Mouse (Mus musculus): Measurements from ENCODE around the gene Fgd6. TPM values are rescaled to one million over a fixed set of nuclear protein-coding genes. Genes with fewer than 3 reads are reported as not detected.

Fgd6 gene
- polyA plus RNA-seq, 1 experiment from 2014 or later, result 2.2 TPM

- Histone ChIP-seq H3K27ac (ENCODE audit: low read depth, low read length) (no peak overlapping the region), H3K9ac (ENCODE audit: low read depth, low read length) (no peak overlapping the region), H3K4me2 (ENCODE audit: low read length) (no peak overlapping the region), H3K4me1 (ENCODE audit: control insufficient read depth, insufficient read depth, low read depth, low read length) (no peaks in the 10 kb centered on the region), H3K36me3 (ENCODE audit: control insufficient read depth, insufficient read depth, low read length) (no peaks in the 10 kb centered on the region), H3K9me3 (ENCODE audit: control insufficient read depth, low read length) (no peaks in the 10 kb centered on the region), H3K27me3 (replicated peaks; ENCODE audit: control insufficient read depth, insufficient read depth, low read length) (no peaks in the 10 kb centered on the region), H3K4me3 (ENCODE audit: low read length) (no peak overlapping the region)
- 70% methylated on average over 12 of the region's 12 CpGs for WGBS
- no peak for ATAC-seq
These were observed 81.1 kb downstream of the Fgd6 start for GRCm38 (mm10) chr10:94116781-94117340.

GRCm38 (mm10) chr10:94117916-94118315 is 82.1 kb downstream of the Fgd6 start:
- Histone ChIP-seq H3K4me2 (ENCODE audit: low read length) (no peak overlapping the region), H3K27me3 (replicated peaks; ENCODE audit: control insufficient read depth, insufficient read depth, low read length) (no peaks in the 10 kb centered on the region), H3K9ac (ENCODE audit: low read depth, low read length) (no peak overlapping the region), H3K27ac (ENCODE audit: low read depth, low read length) (no peak overlapping the region), H3K9me3 (ENCODE audit: control insufficient read depth, low read length) (no peaks in the 10 kb centered on the region), H3K36me3 (ENCODE audit: control insufficient read depth, insufficient read depth, low read length) (no peaks in the 10 kb centered on the region), H3K4me3 (ENCODE audit: low read length) (no peak overlapping the region), H3K4me1 (ENCODE audit: control insufficient read depth, insufficient read depth, low read depth, low read length) (no peaks in the 10 kb centered on the region)
- 89% methylated on average over 3 of the region's 3 CpGs for WGBS
- no peak for ATAC-seq

GRCm38 (mm10) chr10:94118993-94119392 is 83.2 kb downstream of the Fgd6 start:
- Histone ChIP-seq H3K4me3 (ENCODE audit: low read length) (no peak overlapping the region), H3K4me1 (ENCODE audit: control insufficient read depth, insufficient read depth, low read depth, low read length) (no peaks in the 10 kb centered on the region), H3K27me3 (replicated peaks; ENCODE audit: control insufficient read depth, insufficient read depth, low read length) (no peaks in the 10 kb centered on the region), H3K4me2 (ENCODE audit: low read length) (no peak overlapping the region), H3K27ac (ENCODE audit: low read depth, low read length) (no peak overlapping the region), H3K9ac (ENCODE audit: low read depth, low read length) (no peak overlapping the region), H3K9me3 (ENCODE audit: control insufficient read depth, low read length) (no peaks in the 10 kb centered on the region), H3K36me3 (ENCODE audit: control insufficient read depth, insufficient read depth, low read length) (no peaks in the 10 kb centered on the region)
- no peak for ATAC-seq
- WGBS, result 93% methylated on average over 7 of the region's 7 CpGs

- Histone ChIP-seq H3K9ac (ENCODE audit: low read depth, low read length) (no peak overlapping the region), H3K9me3 (ENCODE audit: control insufficient read depth, low read length) (no peaks in the 10 kb centered on the region), H3K4me3 (ENCODE audit: low read length) (no peak overlapping the region), H3K27me3 (replicated peaks; ENCODE audit: control insufficient read depth, insufficient read depth, low read length) (no peaks in the 10 kb centered on the region), H3K27ac (ENCODE audit: low read depth, low read length) (no peak overlapping the region), H3K4me1 (ENCODE audit: control insufficient read depth, insufficient read depth, low read depth, low read length) (no peaks in the 10 kb centered on the region), H3K4me2 (ENCODE audit: low read length) (no peak overlapping the region), H3K36me3 (ENCODE audit: control insufficient read depth, insufficient read depth, low read length) (no peaks in the 10 kb centered on the region)
- 92% methylated on average over 9 of the region's 9 CpGs for WGBS
- ATAC-seq, result no peak
These were observed 84.9 kb downstream of the Fgd6 start for GRCm38 (mm10) chr10:94120676-94121075.

- Histone ChIP-seq H3K4me1 (ENCODE audit: control insufficient read depth, insufficient read depth, low read depth, low read length) (no peaks in the 10 kb centered on the region), H3K27ac (ENCODE audit: low read depth, low read length) (no peak overlapping the region), H3K9ac (ENCODE audit: low read depth, low read length) (no peak overlapping the region), H3K36me3 (ENCODE audit: control insufficient read depth, insufficient read depth, low read length) (0 out of 2 replicates have a peak, but pooled peaks cover 3% of the 10 kb centered on the region), H3K27me3 (replicated peaks; ENCODE audit: control insufficient read depth, insufficient read depth, low read length) (no peaks in the 10 kb centered on the region), H3K9me3 (ENCODE audit: control insufficient read depth, low read length) (no peaks in the 10 kb centered on the region), H3K4me3 (ENCODE audit: low read length) (no peak overlapping the region), H3K4me2 (ENCODE audit: low read length) (no peak overlapping the region)
- 93% methylated on average over 7 of the region's 7 CpGs for whole genome bisulfite sequencing
- ATAC-seq, result no peak
These were observed 86.8 kb downstream of the Fgd6 start for GRCm38 (mm10) chr10:94122595-94122994.

- no peaks in the 10 kb centered on the region for H3K4me1 ChIP-seq (ENCODE audit: control insufficient read depth, insufficient read depth, low read depth, low read length)
- H3K27ac ChIP-seq (ENCODE audit: low read depth, low read length), result no peak overlapping the region
- H3K9ac ChIP-seq (ENCODE audit: low read depth, low read length), result no peak overlapping the region
- ATAC-seq, result no peak
- H3K9me3 ChIP-seq (ENCODE audit: control insufficient read depth, low read length), result no peaks in the 10 kb centered on the region
- H3K4me2 ChIP-seq (ENCODE audit: low read length), result no peak overlapping the region
- H3K4me3 ChIP-seq (ENCODE audit: low read length), result no peak overlapping the region
- 66% methylated on average over 5 of the region's 5 CpGs for WGBS
- 0 out of 2 replicates have a peak, but pooled peaks cover 3% of the 10 kb centered on the region for H3K36me3 ChIP-seq (ENCODE audit: control insufficient read depth, insufficient read depth, low read length)
- no peaks in the 10 kb centered on the region for H3K27me3 ChIP-seq (replicated peaks; ENCODE audit: control insufficient read depth, insufficient read depth, low read length)
These were observed 87.8 kb downstream of the Fgd6 start for GRCm38 (mm10) chr10:94123581-94123980.

GRCm38 (mm10) chr10:94124376-94124775 is 88.6 kb downstream of the Fgd6 start:
- Histone ChIP-seq H3K27ac (ENCODE audit: low read depth, low read length) (no peak overlapping the region), H3K9me3 (ENCODE audit: control insufficient read depth, low read length) (no peaks in the 10 kb centered on the region), H3K4me2 (ENCODE audit: low read length) (no peak overlapping the region), H3K36me3 (ENCODE audit: control insufficient read depth, insufficient read depth, low read length) (0 out of 2 replicates have a peak, but pooled peaks cover 3% of the 10 kb centered on the region), H3K9ac (ENCODE audit: low read depth, low read length) (no peak overlapping the region), H3K4me3 (ENCODE audit: low read length) (no peak overlapping the region), H3K4me1 (ENCODE audit: control insufficient read depth, insufficient read depth, low read depth, low read length) (peaks cover 3% of the 10 kb centered on the region; the same call in 1 of the 2 replicates), H3K27me3 (replicated peaks; ENCODE audit: control insufficient read depth, insufficient read depth, low read length) (no peaks in the 10 kb centered on the region)
- ATAC-seq, result no peak
- 78% methylated on average over 5 of the region's 5 CpGs for WGBS

- H3K4me2 ChIP-seq (ENCODE audit: low read length), result no peak overlapping the region
- peaks cover 6% of the 10 kb centered on the region; the same call in 1 of the 2 replicates for H3K4me1 ChIP-seq (ENCODE audit: control insufficient read depth, insufficient read depth, low read depth, low read length)
- H3K27ac ChIP-seq (ENCODE audit: low read depth, low read length), result peak overlapping the region; percentile 61; the same call in 1 of the 2 replicates
- H3K4me3 ChIP-seq (ENCODE audit: low read length), result no peak overlapping the region
- no peaks in the 10 kb centered on the region for H3K9me3 ChIP-seq (ENCODE audit: control insufficient read depth, low read length)
- 0 out of 2 replicates have a peak, but pooled peaks cover 3% of the 10 kb centered on the region for H3K36me3 ChIP-seq (ENCODE audit: control insufficient read depth, insufficient read depth, low read length)
- no peaks in the 10 kb centered on the region for H3K27me3 ChIP-seq (replicated peaks; ENCODE audit: control insufficient read depth, insufficient read depth, low read length)
- H3K9ac ChIP-seq (ENCODE audit: low read depth, low read length), result no peak overlapping the region
- 14% methylated on average over 9 of the region's 9 CpGs for WGBS
- ATAC-seq, result peak; percentile 93
These were observed 93.9 kb downstream of the Fgd6 start for GRCm38 (mm10) chr10:94129680-94130119.

GRCm38 (mm10) chr10:94133081-94133480 is 97.3 kb downstream of the Fgd6 start:
- no peak overlapping the region for H3K4me3 ChIP-seq (ENCODE audit: low read length)
- H3K9me3 ChIP-seq (ENCODE audit: control insufficient read depth, low read length), result no peaks in the 10 kb centered on the region
- no peak for ATAC-seq
- peaks cover 6% of the 10 kb centered on the region; the same call in 1 of the 2 replicates for H3K4me1 ChIP-seq (ENCODE audit: control insufficient read depth, insufficient read depth, low read depth, low read length)
- WGBS, result 65% methylated on average over 8 of the region's 8 CpGs
- no peak overlapping the region for H3K4me2 ChIP-seq (ENCODE audit: low read length)
- H3K9ac ChIP-seq (ENCODE audit: low read depth, low read length), result no peak overlapping the region
- no peaks in the 10 kb centered on the region for H3K36me3 ChIP-seq (ENCODE audit: control insufficient read depth, insufficient read depth, low read length)
- no peaks in the 10 kb centered on the region for H3K27me3 ChIP-seq (replicated peaks; ENCODE audit: control insufficient read depth, insufficient read depth, low read length)
- H3K27ac ChIP-seq (ENCODE audit: low read depth, low read length), result no peak overlapping the region
